Mouse (Mus musculus) thymus, adult 2 months (tissue): ENCODE measurements around the gene Amh. TPM values are rescaled to one million over a fixed set of nuclear protein-coding genes. Genes with fewer than 3 reads are reported as not detected.

Experiments
- DNase-seq: peaks from one replicate; pipeline ENCODE4 v3.0.0; 2021
- H3K27ac ChIP-seq: fragments of 200-500 bp; 2 replicates; pipeline ENCODE4 v1.5.1; 2012; ENCODE audit warnings: low read length, control low read depth; ENCODE audit not compliant: control insufficient read depth, insufficient read depth
- H3K27me3 ChIP-seq: fragments of 200-500 bp; 2 replicates; pipeline ENCODE4 v1.6.1; 2012; ENCODE audit warnings: mild to moderate bottlenecking, low read length, moderate library complexity, mixed read lengths; ENCODE audit not compliant: control insufficient read depth, insufficient read depth
- H3K36me3 ChIP-seq: fragments of 200-500 bp; 2 replicates; pipeline ENCODE4 v1.6.1; 2012; ENCODE audit warnings: mild to moderate bottlenecking, low read length, moderate library complexity; ENCODE audit not compliant: control insufficient read depth, insufficient read depth
- H3K4me1 ChIP-seq: fragments of 200-500 bp; replicated peaks from 2 replicates; pipeline ENCODE4 v1.6.1; 2012; ENCODE audit warnings: low read length; ENCODE audit not compliant: control insufficient read depth, insufficient read depth
- H3K4me3 ChIP-seq: fragments of 200-500 bp; 2 replicates; pipeline ENCODE4 v1.5.1; 2012; ENCODE audit warnings: mild to moderate bottlenecking, low read length, control low read depth, moderate library complexity; ENCODE audit not compliant: control insufficient read depth, insufficient read depth
- CTCF ChIP-seq: fragments of 200-500 bp; IDR thresholded peaks from 2 replicates; pipeline ENCODE4 v1.5.1; 2012; ENCODE audit warnings: mild to moderate bottlenecking, control low read depth, low read length, moderate library complexity, borderline replicate concordance; ENCODE audit not compliant: control insufficient read depth, poor library complexity, insufficient read depth; ENCODE audit errors: extremely low read depth
- POLR2A ChIP-seq: fragments of 200-500 bp; IDR thresholded peaks from 2 replicates; pipeline ENCODE4 v1.6.1; 2012; ENCODE audit warnings: mild to moderate bottlenecking, low read length, control low read depth, moderate library complexity; ENCODE audit not compliant: control insufficient read depth, poor library complexity, insufficient read depth; ENCODE audit errors: extremely low read depth
- WGBS: fragments of 180-500 bp; shearing (Covaris S2); methylation state at CpG from one replicate; pipeline ENCODE4 v1.1.7; 2018; 5-methylcytosine and 5-hydroxymethylcytosine counted together
- polyA plus RNA-seq: library from polyadenylated mRNA; depleted of rRNA; stranded (reverse); fragments of >200 nt; gene quantifications from 2 replicates; pipeline ENCODE4 v1.2.3, GENCODE M21; 2012

The Amh gene
- polyA plus RNA-seq, 1 experiment, result 8.8 TPM

DNA sequence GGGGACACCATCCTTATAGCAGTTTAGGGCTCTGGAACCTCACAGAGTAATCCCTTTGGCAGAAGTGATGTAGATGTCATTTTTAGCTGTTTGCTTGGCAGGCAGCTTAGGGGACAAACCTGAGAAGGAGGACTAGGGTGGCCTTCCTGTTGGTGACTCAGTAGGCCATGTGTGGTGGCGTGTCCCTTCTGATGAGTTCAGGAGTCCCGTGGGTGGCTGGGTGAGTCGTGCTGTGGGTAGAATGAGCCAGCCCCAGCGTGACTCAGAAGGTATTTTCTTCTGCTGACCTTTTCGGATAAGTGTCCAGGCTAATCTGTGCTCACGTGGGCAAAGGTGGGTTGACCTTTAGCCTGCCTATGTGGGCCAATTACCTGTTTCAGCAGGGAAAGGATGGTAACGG, 46.4 kb upstream of the Amh start:
- 81% methylated on average over 7 of the region's 7 CpGs for WGBS
- peaks cover 37% of the 10 kb centered on the region for H3K4me1 ChIP-seq
- TF ChIP-seq CTCF (no peak), POLR2A (no peak)
- DNase-seq, result no peak
- no peak overlapping the region for H3K4me3 ChIP-seq
- H3K27me3 ChIP-seq, result no peaks in the 10 kb centered on the region
- H3K27ac ChIP-seq, result no peak overlapping the region
- H3K36me3 ChIP-seq, result no peaks in the 10 kb centered on the region

DNA sequence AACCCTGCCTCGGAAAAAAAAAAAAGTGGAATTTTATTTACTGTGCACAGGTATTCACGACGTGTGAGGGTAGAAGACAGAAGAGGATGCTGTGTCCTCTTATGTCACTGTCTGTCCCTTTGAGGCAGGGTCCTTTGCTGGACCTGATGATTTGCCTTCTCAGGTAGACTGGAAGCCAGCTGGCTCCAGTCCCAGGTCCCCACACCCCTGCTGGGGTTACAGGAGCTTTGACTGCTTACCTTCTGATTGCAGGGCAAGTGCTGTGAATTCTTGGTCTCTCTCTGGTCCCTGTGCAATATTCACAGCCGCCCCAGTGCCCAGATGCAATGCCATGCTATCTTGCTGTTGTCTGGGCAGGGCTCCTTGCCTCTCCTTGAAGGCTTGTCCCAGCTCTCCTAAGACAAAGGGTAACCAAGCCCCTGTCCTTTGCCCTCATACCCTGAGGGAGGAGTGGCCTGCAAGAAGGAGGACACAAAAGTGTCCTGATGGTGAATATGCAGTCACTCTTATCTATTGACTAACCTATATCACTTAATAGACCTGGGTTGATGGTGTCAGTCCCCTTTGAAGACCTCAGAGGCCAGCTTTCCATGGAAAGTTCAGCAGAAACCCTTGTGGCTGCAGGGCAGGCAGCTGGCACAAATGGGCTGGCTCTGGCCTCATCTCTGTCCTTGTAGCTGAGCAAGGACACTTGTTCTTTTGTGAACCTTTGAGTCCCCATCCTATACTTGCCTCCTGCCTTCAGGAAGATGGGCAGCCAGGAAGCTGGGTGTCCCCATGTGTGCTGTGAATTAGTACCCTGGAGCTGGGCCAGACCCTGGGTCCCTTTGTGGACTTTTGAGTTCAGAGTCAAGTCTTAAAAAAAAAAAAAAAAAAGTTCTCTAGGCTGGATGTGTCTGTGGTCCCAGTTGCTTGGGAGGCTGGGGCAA, 44.2 kb upstream of the Amh start:
- H3K27me3 ChIP-seq, result no peaks in the 10 kb centered on the region
- no peak for TF ChIP-seq CTCF
- no peak for TF ChIP-seq POLR2A
- H3K4me1 ChIP-seq, result peaks cover 33% of the 10 kb centered on the region
- WGBS, result 95% methylated on average over 4 of the region's 4 CpGs
- DNase-seq, result no peak
- H3K36me3 ChIP-seq, result peaks cover 7% of the 10 kb centered on the region
- no peak overlapping the region for H3K27ac ChIP-seq
- H3K4me3 ChIP-seq, result no peak overlapping the region

DNA sequence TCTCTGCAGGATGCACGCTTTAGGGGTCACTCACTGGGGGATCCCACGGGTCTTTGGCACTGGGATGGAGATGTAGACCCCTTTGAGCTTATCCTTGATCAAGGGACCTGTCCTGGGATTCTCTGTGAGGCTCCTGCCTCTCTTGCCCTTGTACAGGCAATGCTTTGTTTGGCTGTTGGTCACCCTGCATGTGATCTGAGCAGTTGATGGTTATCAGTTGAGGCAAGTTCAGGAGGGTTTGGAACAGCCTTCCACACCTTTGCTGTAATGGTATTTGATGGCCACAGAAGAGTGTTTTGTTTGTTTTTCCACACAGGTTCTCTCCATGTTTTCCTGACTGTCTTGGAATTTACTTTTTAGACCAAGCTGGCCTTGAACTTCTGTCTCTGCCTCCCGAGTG, 43.2 kb upstream of the Amh start:
- H3K27ac ChIP-seq, result no peak overlapping the region
- no peak for DNase-seq
- TF ChIP-seq POLR2A (no peak), CTCF (no peak)
- H3K36me3 ChIP-seq, result peaks cover 15% of the 10 kb centered on the region
- WGBS, result 78% methylated on average over 3 of the region's 3 CpGs
- H3K27me3 ChIP-seq, result no peaks in the 10 kb centered on the region
- H3K4me1 ChIP-seq, result peaks cover 24% of the 10 kb centered on the region
- no peak overlapping the region for H3K4me3 ChIP-seq

DNA sequence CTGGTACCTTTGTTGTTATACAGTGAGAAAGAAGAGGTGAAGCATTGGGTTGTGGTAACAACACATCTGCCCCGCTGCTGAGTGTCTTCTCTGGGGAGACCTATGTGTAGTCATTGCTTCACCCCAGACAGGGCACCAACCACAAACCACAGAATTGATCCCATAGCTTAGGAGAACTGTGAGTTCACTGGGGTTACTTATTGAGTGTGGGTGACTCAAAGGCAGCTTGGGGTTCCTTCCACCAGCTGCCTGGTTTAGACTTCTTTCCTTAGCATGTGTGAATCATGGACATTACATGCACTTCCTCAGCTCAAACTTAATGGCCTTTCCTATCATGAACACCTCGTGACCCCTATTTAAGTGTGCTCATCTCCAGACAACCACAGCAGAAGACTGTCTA, 41.5 kb upstream of the Amh start:
- TF ChIP-seq CTCF (no peak), POLR2A (no peak)
- no peak overlapping the region for H3K4me3 ChIP-seq

DNA sequence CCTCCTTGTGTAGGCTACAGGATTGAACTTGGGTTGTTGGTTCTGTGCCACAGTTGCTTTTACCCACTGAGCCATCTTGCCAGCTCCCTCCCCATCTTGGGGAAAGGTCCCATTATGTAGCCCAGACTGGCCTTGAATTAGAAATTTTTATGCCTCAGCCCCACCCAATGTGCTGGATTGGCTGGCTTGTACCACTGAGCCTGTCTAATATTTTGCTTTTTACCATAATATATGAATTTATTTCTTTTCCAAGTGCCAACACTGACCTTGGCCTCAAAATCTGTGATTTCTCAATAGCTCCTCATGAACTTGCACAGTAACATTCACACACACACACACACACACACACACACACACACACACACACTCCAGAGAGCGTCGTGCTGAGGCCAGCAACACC, 39.3 kb upstream of the Amh start:
- TF ChIP-seq POLR2A, result no peak
- no peak for TF ChIP-seq CTCF
- Histone ChIP-seq H3K27ac (no peak overlapping the region), H3K4me1 (peaks cover 10% of the 10 kb centered on the region; the same call in 1 of the 2 replicates), H3K36me3 (peaks cover 42% of the 10 kb centered on the region), H3K27me3 (no peaks in the 10 kb centered on the region), H3K4me3 (no peak overlapping the region)
- 98% methylated on average over 2 of the region's 2 CpGs for WGBS
- DNase-seq, result no peak

More for the DNA sequence above, 41.5 kb upstream of the Amh start:
- H3K27ac ChIP-seq, result no peak overlapping the region
- H3K36me3 ChIP-seq, result peaks cover 26% of the 10 kb centered on the region
- DNase-seq, result no peak
- peaks cover 11% of the 10 kb centered on the region; the same call in 1 of the 2 replicates for H3K4me1 ChIP-seq
- WGBS, result 18% methylated on average over 2 of the region's 2 CpGs
- no peaks in the 10 kb centered on the region for H3K27me3 ChIP-seq

DNA sequence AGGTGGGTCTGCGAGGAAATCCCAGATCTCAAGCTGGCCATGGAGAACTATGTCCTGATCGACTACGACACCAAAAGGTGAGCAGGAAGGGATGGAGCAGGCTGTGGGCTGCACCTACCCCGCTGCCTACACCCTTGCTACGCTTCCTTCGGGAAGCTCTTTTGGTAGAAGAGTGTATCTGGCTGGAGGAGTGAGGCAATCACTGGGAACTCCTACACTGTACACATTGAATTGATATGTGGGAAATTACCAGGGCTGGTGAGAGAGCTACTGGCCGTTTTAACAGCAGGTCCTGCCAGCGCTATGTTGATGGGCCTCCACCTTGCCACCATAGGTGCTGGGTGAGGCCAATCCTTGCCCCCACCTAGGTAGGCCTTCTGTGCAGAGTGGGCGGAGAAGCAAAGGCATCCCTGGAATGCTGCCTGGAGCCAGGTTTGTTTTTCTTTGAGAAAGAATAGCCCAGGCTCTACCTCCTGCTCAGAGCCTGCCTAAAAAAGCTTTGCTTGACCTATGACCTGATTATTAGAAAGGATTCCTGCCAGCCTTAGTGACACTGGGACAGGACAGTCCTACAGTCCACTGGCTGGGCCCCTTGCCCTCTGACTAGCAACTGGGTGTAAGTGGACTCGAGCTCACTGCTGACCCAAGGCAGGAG, 38.8 kb upstream of the Amh start:
- no peak overlapping the region for H3K4me3 ChIP-seq
- no peak for DNase-seq
- no peak for TF ChIP-seq CTCF
- no peak for TF ChIP-seq POLR2A
- peaks cover 6% of the 10 kb centered on the region; the same call in 1 of the 2 replicates for H3K4me1 ChIP-seq
- H3K27me3 ChIP-seq, result no peaks in the 10 kb centered on the region
- 98% methylated on average over 10 of the region's 10 CpGs for WGBS
- no peak overlapping the region for H3K27ac ChIP-seq
- peaks cover 47% of the 10 kb centered on the region for H3K36me3 ChIP-seq

DNA sequence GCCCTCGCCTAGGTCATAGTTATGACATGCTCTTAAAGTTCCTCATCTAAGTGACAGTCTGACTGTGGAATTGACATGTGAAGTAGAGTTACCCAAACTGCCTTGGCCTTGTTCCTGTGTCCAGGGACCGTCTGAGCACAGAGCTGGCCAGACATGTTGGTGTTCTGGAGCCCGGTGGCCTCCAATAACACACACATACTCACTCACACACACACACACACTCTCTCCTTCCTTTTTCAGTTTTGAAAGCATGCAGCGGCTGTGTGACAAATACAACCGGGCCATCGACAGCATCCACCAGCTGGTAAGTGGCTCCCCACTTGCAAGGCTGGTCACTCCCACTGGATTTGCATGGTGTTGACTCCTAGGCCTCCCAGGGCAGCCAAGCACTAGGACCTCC, 36.7 kb upstream of the Amh start:
- Histone ChIP-seq H3K4me1 (no peaks in the 10 kb centered on the region), H3K27ac (no peak overlapping the region), H3K27me3 (no peaks in the 10 kb centered on the region), H3K36me3 (peaks cover 65% of the 10 kb centered on the region), H3K4me3 (no peak overlapping the region)
- TF ChIP-seq CTCF, result no peak
- no peak for TF ChIP-seq POLR2A
- 96% methylated on average over 6 of the region's 6 CpGs for WGBS
- no peak for DNase-seq
